Mouse (Mus musculus) gastrocnemius, adult 2 months (tissue): ENCODE results near the gene Rasd1. TPM values are rescaled to one million over a fixed set of nuclear protein-coding genes. Genes with fewer than 3 reads are reported as not detected.
A peak's percentile ranks its signal among the peaks of the same experiment; 100 is the strongest.

Experiments
- DNase-seq: peaks from one replicate; pipeline ENCODE4 v3.0.0; 2022
- H3K27ac ChIP-seq: fragments of 200-600 bp; 2 replicates; pipeline ENCODE4 v1.8.1; 2022; ENCODE audit warnings: mild to moderate bottlenecking
- H3K4me3 ChIP-seq: fragments of 200-600 bp; 2 replicates; pipeline ENCODE4 v1.8.1; 2022; ENCODE audit warnings: mild to moderate bottlenecking, moderate library complexity
- CTCF ChIP-seq: fragments of 200-600 bp; IDR thresholded peaks from 2 replicates; pipeline ENCODE4 v1.8.1; 2022; ENCODE audit warnings: antibody characterized with exemption, mild to moderate bottlenecking, moderate library complexity
- intact Hi-C: fragments of 180-260 bp; cut with DNase I; formaldehyde crosslinking; loops from one replicate; pipeline ENCODE4 v1.15.1; 2025
- total RNA-seq, 2 experiments: library from RNA; stranded (reverse); gene quantifications; 2 replicates each; pipeline ENCODE4 v1.2.3; 2021

Gene Rasd1
- total RNA-seq, 2 experiments from 2014 or later: 0.74 to 6.3 TPM

GRCm38 (mm10) chr11:59920331-59920730, 44.4 kb downstream of the Rasd1 start:
- H3K27ac ChIP-seq: peak overlapping the region; percentile 9; the same call in 1 of the 2 replicates
- no peak overlapping the region for H3K4me3 ChIP-seq
- no peak for DNase-seq
- TF ChIP-seq CTCF: no peak
- intact Hi-C loops: no loop called here

GRCm38 (mm10) chr11:59919401-59919800, 45.3 kb downstream of the Rasd1 start:
- no peak for DNase-seq
- TF ChIP-seq CTCF: no peak
- intact Hi-C loops: no loop called here
- peak overlapping the region; percentile 9; the same call in 1 of the 2 replicates for H3K27ac ChIP-seq
- H3K4me3 ChIP-seq: no peak overlapping the region

GRCm38 (mm10) chr11:59918014-59918413, 46.7 kb downstream of the Rasd1 start:
- DNase-seq: no peak
- H3K27ac ChIP-seq: peak overlapping the region; percentile 57
- no peak for TF ChIP-seq CTCF

GRCm38 (mm10) chr11:59913702-59914101, 51.0 kb downstream of the Rasd1 start:
- DNase-seq: no peak
- TF ChIP-seq CTCF: no peak
- intact Hi-C loops: no loop called here
- Histone ChIP-seq H3K27ac (no peak overlapping the region), H3K4me3 (no peak overlapping the region)

More at GRCm38 (mm10) chr11:59918014-59918413, 46.7 kb downstream of the Rasd1 start:
- intact Hi-C loops: no loop called here
- no peak overlapping the region for H3K4me3 ChIP-seq

Other genes starting within 250 kb of the Rasd1 start
- gene Pld6, start 177.3 kb downstream of the Rasd1 start, total RNA-seq: not detected
- 10 to 100 TPM; 46.3 to 51.3 TPM for gene Flcn, start 154.9 kb downstream of the Rasd1 start, total RNA-seq
- 10 to 100 TPM; 17.8 to 22.2 TPM for gene Nt5m, start 125.5 kb downstream of the Rasd1 start, total RNA-seq
- gene Cops3, start 125.1 kb downstream of the Rasd1 start, total RNA-seq: 10 to 100 TPM; 84.8 to 89.9 TPM
- 10 to 100 TPM; 17.3 to 18.3 TPM for gene Med9, start 16.7 kb downstream of the Rasd1 start, total RNA-seq
- gene Pemt, start 81.5 kb upstream of the Rasd1 start, total RNA-seq: 1 to 10 TPM; 3.4 to 3.5 TPM
- gene Rai1, start 140.1 kb upstream of the Rasd1 start, total RNA-seq: 10 to 100 TPM; 23.8 to 27.3 TPM